Mouse (Mus musculus): ENCODE data around the gene Zfp219.

- TF ChIP-seq CTCF (conservative IDR thresholded peaks at IDR 0.05; ENCODE audit: low read length) (no peak), NANOG (IDR thresholded peaks at IDR 0.05; ENCODE audit: borderline replicate concordance, low read length) (no peak)
These were observed 25.2 kb downstream of the Zfp219 start for GRCm38 (mm10) chr14:51995219-51995871.
